Mouse (Mus musculus) neural tube, embryonic 15.5 days (tissue): Measurements from ENCODE around the gene Rbp4. TPM values are rescaled to one million over a fixed set of nuclear protein-coding genes. Genes with fewer than 3 reads are reported as not detected.

Experiments
- ATAC-seq: fragments of 200-750 bp; cut with Nextera tagmentation; 2 replicates; pipeline ENCODE4 v1.8.0; 2017; ENCODE audit warnings: mild to moderate bottlenecking, moderate TSS enrichment, moderate library complexity; ENCODE audit not compliant: low FRiP score
- H3K27ac ChIP-seq: fragments of 300-500 bp; sonication (generic); replicated peaks from 2 replicates; pipeline ENCODE4 v1.5.1; 2015; ENCODE audit warnings: mild to moderate bottlenecking, inconsistent platforms
- H3K27me3 ChIP-seq: fragments of 300-500 bp; sonication (generic); replicated peaks from 2 replicates; pipeline ENCODE4 v1.6.1; 2015; ENCODE audit warnings: inconsistent platforms
- H3K36me3 ChIP-seq: fragments of 300-500 bp; sonication (generic); 2 replicates; pipeline ENCODE4 v1.6.1; 2015; ENCODE audit warnings: inconsistent platforms
- H3K4me1 ChIP-seq: fragments of 300-500 bp; sonication (generic); 2 replicates; pipeline ENCODE4 v1.6.1; 2015; ENCODE audit warnings: inconsistent platforms
- H3K4me2 ChIP-seq: fragments of 300-500 bp; sonication (generic); 2 replicates; pipeline ENCODE4 v1.6.1; 2015; ENCODE audit warnings: inconsistent platforms, mild to moderate bottlenecking, moderate library complexity
- H3K4me3 ChIP-seq: fragments of 300-500 bp; sonication (generic); replicated peaks from 2 replicates; pipeline ENCODE4 v1.5.1; 2015; ENCODE audit warnings: mild to moderate bottlenecking, inconsistent platforms
- H3K9ac ChIP-seq: fragments of 300-500 bp; sonication (generic); replicated peaks from 2 replicates; pipeline ENCODE4 v1.6.1; 2015; ENCODE audit warnings: mild to moderate bottlenecking, inconsistent platforms
- H3K9me3 ChIP-seq: fragments of 300-500 bp; sonication (generic); replicated peaks from 2 replicates; pipeline ENCODE4 v1.6.1; 2016; ENCODE audit warnings: inconsistent platforms
- WGBS: fragments of 180-500 bp; shearing (Covaris S2); methylation state at CpG from one replicate; pipeline ENCODE4 v1.1.7; 2015; ENCODE audit warnings: mixed read lengths; 5-methylcytosine and 5-hydroxymethylcytosine counted together
- polyA plus RNA-seq: library from polyadenylated mRNA; unstranded; fragments of >200 nt; fragmentation: Nextera tagmentation; extraction: Ambion mirVana; gene quantifications from 2 replicates; pipeline ENCODE4 v1.2.1, GENCODE M21; 2015

The Rbp4 gene
- polyA plus RNA-seq, 1 experiment from 2014 or later: 6.3 TPM

DNA sequence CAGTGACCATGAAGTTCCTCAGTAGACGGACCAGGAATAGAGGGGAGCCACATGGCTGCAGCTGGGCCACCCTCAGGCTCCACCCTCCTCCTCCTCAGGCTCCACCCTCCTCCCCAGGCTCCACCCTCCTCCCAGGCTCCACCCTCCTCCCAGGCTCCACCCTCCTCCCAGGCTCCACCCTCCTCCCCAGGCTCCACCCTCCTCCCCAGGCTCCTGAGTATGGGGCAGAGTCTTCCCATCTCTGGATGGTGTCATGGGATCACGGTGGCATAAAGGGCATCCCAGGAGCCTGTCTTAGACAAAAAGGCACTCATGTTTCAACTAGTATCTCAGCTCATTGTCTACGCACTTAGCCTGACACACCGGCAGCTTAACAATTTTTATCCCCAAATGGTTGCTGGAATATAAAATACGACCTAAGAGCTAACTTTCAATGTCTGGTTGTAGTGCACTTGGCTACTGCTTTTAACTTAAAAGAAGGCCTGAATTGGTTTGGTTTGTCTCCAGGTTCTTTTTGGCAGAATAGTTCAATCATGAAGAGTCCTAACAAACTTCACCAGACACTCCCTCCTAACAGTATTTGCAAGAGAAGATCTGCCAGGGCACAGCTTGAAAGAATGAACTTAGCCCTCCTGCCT lies 4.8 kb downstream of the Rbp4 start:
- no peak for ATAC-seq
- Histone ChIP-seq H3K9ac (no peak overlapping the region), H3K4me2 (no peak overlapping the region), H3K9me3 (no peaks in the 10 kb centered on the region), H3K36me3 (no peaks in the 10 kb centered on the region), H3K27me3 (peaks cover 29% of the 10 kb centered on the region), H3K27ac (no peak overlapping the region), H3K4me3 (no peak overlapping the region), H3K4me1 (peaks cover 10% of the 10 kb centered on the region)
- 82% methylated on average over 5 of the region's 5 CpGs for WGBS

DNA sequence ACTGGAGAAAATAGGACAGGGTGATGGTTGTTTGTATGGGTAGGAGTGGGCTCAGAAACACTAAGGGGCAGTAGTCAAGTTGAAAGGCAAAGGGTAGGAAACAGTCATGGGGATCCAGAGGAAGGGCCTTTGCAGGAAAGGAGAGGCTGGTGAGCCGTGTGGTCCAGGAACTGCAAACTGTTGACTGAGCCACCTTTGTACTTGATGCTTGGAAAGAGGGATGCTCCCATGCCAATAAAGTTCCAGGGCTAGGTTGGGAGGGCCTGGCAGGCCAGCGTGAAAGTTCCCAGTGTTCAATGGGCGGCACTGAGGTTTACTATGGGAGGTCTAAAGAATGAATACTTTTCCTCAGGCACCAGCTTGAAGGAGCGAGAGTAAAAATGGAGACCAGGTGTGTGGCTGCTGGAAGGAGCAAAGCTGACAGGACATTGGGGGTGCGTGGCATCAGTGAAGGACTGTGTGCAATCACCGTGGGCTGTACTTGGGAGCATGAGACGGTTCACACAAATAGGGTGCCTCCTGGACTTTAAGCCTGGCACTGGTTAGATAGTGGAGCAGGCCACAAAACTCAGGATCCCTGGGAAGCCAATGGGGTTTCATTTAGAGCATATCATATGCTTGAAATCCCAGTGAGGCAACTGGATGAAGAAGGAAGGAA lies 10.1 kb downstream of the Rbp4 start:
- Histone ChIP-seq H3K9me3 (no peaks in the 10 kb centered on the region), H3K27me3 (no peaks in the 10 kb centered on the region), H3K36me3 (no peaks in the 10 kb centered on the region), H3K4me2 (no peak overlapping the region), H3K27ac (no peak overlapping the region), H3K4me3 (no peak overlapping the region), H3K4me1 (no peaks in the 10 kb centered on the region), H3K9ac (no peak overlapping the region)
- WGBS: 93% methylated on average over 7 of the region's 7 CpGs
- no peak for ATAC-seq

DNA sequence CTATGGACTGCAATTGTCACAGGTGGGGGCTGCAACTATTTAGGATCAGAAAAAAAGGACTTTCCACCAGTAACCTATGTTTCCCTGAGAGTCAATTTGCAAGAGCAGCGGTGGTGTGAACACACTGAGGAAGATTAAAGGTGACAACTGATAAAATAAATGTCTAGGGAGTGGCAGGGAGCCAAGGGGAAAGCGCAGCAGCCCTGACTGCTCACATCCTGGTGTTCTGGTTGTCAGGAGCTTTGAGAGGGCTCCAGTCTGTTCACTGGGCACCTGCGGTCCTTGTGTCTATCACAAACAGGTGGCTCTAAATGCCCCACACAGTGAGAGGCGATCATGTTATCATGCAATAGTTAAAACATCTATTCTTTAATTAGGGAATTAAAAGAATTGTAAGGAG lies 12.5 kb downstream of the Rbp4 start:
- H3K4me3 ChIP-seq: no peak overlapping the region
- no peak for ATAC-seq
- no peaks in the 10 kb centered on the region for H3K4me1 ChIP-seq
- 52% methylated on average over 4 of the region's 4 CpGs for WGBS
- H3K4me2 ChIP-seq: no peak overlapping the region
- no peak overlapping the region for H3K9ac ChIP-seq
- no peaks in the 10 kb centered on the region for H3K27me3 ChIP-seq
- H3K36me3 ChIP-seq: no peaks in the 10 kb centered on the region
- no peaks in the 10 kb centered on the region for H3K9me3 ChIP-seq
- no peak overlapping the region for H3K27ac ChIP-seq

DNA sequence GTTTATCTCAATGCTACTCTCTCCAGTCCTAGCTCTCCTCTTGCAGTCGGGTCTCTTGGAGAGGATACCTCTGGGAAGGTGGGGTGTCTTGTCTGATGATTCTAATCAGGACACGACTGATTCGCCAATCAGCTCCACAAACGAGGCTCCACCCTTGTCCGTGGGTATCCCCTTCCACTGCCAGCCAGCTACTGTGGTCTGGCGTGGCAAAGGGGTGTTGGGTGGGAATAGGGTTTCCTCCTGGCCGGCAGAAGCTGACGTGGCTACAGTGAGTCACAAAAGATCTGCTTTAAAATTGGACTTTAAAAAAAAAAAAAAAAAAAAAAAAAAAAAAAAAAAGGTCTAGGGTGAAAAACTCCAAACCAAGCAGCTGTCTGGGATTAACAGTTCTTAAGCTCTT lies 14.0 kb downstream of the Rbp4 start:
- Histone ChIP-seq H3K9me3 (no peaks in the 10 kb centered on the region), H3K27me3 (no peaks in the 10 kb centered on the region), H3K36me3 (no peaks in the 10 kb centered on the region), H3K4me3 (no peak overlapping the region), H3K4me1 (no peaks in the 10 kb centered on the region), H3K9ac (no peak overlapping the region), H3K27ac (no peak overlapping the region), H3K4me2 (no peak overlapping the region)
- no peak for ATAC-seq
- WGBS: 87% methylated on average over 8 of the region's 8 CpGs

DNA sequence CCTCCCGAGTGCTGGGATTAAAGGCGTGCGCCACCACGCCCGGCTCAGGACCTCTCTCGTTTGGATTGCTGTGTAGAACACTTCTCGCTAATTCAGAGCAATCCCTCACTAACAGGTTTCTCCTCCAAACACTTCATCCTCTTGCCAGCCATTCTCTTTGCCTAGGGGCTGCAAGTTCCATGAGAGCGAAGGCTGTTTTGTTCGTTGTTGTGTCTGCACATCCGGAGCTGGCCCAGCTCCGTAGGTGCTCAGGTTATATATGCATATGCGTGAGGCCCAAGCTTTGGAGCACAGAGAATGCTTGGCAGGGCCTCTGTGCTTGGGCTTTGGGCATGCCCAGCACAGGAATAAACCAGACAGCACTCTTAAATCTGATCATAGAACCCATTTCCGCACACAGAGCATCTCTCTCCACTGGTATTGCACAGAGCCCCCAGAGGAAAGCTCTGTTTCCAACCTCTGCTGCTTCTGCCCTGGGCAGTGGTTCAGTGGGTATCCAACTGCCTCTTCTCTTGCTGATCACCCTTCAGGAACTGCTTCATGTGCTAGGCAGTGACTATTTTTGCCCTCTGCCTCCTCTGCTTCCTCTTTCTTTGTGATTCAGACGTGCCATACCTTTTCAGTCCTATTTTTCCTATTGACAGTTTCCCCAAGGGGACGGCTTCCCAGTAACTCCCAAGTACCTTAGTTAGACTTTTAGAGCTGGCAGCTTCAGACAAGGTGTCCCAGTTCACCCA lies 15.4 kb downstream of the Rbp4 start:
- H3K36me3 ChIP-seq: no peaks in the 10 kb centered on the region
- WGBS: 92% methylated on average over 15 of the region's 15 CpGs
- no peak overlapping the region for H3K27ac ChIP-seq
- no peaks in the 10 kb centered on the region for H3K4me1 ChIP-seq
- no peak overlapping the region for H3K4me3 ChIP-seq
- no peak for ATAC-seq
- no peak overlapping the region for H3K4me2 ChIP-seq
- no peaks in the 10 kb centered on the region for H3K27me3 ChIP-seq
- H3K9ac ChIP-seq: no peak overlapping the region
- no peaks in the 10 kb centered on the region for H3K9me3 ChIP-seq

DNA sequence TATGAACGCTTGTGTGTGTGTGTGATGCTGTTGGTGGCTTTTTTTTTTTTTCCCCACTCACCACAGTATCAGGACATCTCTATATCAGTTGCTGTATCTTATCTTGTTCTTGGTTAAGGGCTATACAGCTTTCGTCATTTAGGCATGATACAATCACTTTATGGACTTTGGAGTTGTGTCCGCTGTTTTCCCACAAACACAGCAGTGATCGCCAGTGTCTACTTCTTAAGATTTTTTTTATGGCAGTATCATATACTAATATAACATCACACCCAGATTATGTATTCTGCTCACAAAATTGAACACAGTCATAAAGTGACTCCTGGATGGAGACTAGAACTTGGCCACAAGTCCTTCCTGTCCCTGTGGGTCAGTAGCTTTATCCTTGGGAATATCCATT lies 17.2 kb downstream of the Rbp4 start:
- no peak overlapping the region for H3K4me3 ChIP-seq
- H3K4me1 ChIP-seq: no peaks in the 10 kb centered on the region
- H3K27ac ChIP-seq: no peak overlapping the region
- WGBS: 91% methylated on average over 4 of the region's 4 CpGs
- no peak for ATAC-seq
- H3K36me3 ChIP-seq: no peaks in the 10 kb centered on the region
- no peaks in the 10 kb centered on the region for H3K9me3 ChIP-seq
- no peak overlapping the region for H3K4me2 ChIP-seq
- no peak overlapping the region for H3K9ac ChIP-seq
- H3K27me3 ChIP-seq: no peaks in the 10 kb centered on the region

DNA sequence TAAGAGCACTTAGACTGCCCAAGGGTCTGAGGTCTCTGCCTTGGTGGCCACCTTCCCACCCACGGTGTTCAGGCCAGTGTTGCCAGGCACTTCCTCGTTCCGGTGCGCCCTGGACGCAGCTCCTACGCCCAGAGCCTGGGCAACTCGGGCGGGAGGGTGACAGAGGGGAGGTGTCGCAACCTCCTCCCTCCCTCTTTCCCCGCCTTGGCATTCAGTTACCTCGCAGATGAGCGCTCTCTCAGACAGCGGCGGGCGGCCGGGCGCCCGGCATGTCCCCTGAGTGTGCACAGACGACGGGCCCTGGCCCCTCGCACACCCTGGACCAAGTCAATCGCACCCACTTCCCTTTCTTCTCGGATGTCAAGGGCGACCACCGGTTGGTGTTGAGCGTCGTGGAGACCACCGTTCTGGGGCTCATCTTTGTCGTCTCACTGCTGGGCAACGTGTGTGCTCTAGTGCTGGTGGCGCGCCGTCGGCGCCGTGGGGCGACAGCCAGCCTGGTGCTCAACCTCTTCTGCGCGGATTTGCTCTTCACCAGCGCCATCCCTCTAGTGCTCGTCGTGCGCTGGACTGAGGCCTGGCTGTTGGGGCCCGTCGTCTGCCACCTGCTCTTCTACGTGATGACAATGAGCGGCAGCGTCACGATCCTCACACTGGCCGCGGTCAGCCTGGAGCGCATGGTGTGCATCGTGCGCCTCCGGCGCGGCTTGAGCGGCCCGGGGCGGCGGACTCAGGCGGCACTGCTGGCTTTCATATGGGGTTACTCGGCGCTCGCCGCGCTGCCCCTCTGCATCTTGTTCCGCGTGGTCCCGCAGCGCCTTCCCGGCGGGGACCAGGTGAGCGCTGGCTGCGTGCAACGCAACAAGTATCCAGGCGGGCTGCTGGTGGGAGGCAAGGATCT lies 28.0 kb downstream of the Rbp4 start, which contains the start of gene Ffar4:
Gene Ffar4, plus strand, starts transcription at position 214 of the 901 bp plus-strand sequence.
- H3K9me3 ChIP-seq: no peaks in the 10 kb centered on the region
- no peaks in the 10 kb centered on the region for H3K36me3 ChIP-seq
- peak; percentile 43; the same call in 1 of the 2 replicates for ATAC-seq
- H3K27me3 ChIP-seq: peaks cover 40% of the 10 kb centered on the region
- H3K27ac ChIP-seq: no peak within 1 kb of the TSS
- peak within 1 kb of the TSS; percentile 39 for H3K4me3 ChIP-seq
- H3K4me2 ChIP-seq: peak within 1 kb of the TSS; percentile 74
- under 1% methylated on average over 77 of the region's 77 CpGs for WGBS
- H3K9ac ChIP-seq: peak within 1 kb of the TSS; percentile 18; the same call in 1 of the 2 replicates
- H3K4me1 ChIP-seq: peaks cover 12% of the 10 kb centered on the region

DNA sequence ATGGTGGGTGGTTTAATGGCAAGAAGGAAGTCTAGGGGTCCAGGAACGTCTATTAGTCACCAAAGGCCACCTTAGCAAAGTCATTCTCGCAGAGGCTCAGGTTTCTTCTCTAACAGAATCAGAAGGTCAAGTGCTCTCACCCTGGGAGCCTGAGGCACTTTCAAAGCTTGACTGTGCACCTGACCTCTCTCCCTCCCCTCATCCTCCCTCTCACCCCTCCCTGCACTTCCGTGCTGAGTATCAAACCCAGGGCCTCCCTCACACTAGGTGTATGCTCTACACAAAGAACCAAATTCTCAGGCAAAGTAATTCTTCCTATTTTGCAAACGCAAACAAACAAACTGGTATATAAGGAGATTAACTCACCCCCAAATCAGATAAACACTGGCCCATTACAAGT lies 28.9 kb downstream of the Rbp4 start:
- no peaks in the 10 kb centered on the region for H3K36me3 ChIP-seq
- ATAC-seq: no peak
- H3K9me3 ChIP-seq: no peaks in the 10 kb centered on the region
- no peak overlapping the region for H3K4me3 ChIP-seq
- H3K9ac ChIP-seq: no peak overlapping the region
- 18% methylated on average over 4 of the region's 4 CpGs for WGBS
- H3K4me1 ChIP-seq: peaks cover 12% of the 10 kb centered on the region
- peaks cover 40% of the 10 kb centered on the region for H3K27me3 ChIP-seq
- H3K27ac ChIP-seq: no peak overlapping the region
- H3K4me2 ChIP-seq: no peak overlapping the region

DNA sequence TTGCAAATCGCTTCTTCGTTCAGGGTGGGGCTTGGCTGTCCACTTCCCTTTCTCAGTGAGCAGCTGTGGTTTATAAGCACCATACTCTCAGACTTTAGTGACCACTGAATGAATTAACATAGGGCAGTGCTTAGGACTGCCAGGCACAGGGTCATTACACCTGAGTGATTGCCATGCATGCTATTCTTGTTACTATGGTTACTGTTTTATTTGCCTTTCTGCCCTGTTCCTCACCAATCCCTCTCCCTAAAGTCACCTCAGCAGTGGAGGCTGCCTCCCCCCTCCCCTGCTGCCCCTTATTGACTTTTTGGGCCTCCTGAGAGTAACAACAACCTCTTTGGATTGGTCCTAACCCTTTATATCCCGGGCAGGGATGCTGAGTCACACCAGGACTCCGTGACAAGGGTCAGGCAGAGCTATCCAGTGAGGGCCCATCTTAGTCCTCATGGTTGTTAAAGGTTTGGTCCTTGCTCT lies 33.5 kb downstream of the Rbp4 start:
- Histone ChIP-seq H3K4me2 (no peak overlapping the region), H3K4me1 (peaks cover 9% of the 10 kb centered on the region), H3K9ac (no peak overlapping the region), H3K27ac (no peak overlapping the region), H3K9me3 (no peaks in the 10 kb centered on the region), H3K4me3 (no peak overlapping the region), H3K36me3 (no peaks in the 10 kb centered on the region), H3K27me3 (peaks cover 12% of the 10 kb centered on the region)
- 15% methylated on average over 4 of the region's 4 CpGs for WGBS
- no peak for ATAC-seq

DNA sequence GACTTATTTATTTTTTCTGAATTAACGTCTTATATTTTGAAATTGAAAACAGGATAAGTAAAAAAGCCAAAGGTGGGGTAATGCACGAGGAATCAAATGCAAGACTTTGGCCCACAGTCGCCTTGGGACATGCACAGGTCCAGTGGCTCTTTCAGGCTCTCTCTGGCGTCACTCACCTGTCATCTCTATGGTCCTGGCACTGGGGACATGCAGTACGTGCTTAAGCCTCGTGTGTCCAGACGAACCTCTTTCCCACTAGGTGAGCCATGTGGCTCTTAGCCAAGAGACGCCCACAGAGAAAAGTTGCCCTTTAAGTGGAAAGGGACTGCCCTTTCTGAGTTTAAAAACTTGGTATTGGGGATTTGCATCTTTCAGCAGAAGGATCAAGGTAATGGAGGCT lies 35.7 kb downstream of the Rbp4 start:
- no peak overlapping the region for H3K27ac ChIP-seq
- no peaks in the 10 kb centered on the region for H3K36me3 ChIP-seq
- no peaks in the 10 kb centered on the region for H3K9me3 ChIP-seq
- H3K4me2 ChIP-seq: no peak overlapping the region
- no peaks in the 10 kb centered on the region for H3K27me3 ChIP-seq
- ATAC-seq: no peak
- no peak overlapping the region for H3K9ac ChIP-seq
- no peak overlapping the region for H3K4me3 ChIP-seq
- WGBS: 88% methylated on average over 8 of the region's 8 CpGs
- H3K4me1 ChIP-seq: peaks cover 9% of the 10 kb centered on the region

DNA sequence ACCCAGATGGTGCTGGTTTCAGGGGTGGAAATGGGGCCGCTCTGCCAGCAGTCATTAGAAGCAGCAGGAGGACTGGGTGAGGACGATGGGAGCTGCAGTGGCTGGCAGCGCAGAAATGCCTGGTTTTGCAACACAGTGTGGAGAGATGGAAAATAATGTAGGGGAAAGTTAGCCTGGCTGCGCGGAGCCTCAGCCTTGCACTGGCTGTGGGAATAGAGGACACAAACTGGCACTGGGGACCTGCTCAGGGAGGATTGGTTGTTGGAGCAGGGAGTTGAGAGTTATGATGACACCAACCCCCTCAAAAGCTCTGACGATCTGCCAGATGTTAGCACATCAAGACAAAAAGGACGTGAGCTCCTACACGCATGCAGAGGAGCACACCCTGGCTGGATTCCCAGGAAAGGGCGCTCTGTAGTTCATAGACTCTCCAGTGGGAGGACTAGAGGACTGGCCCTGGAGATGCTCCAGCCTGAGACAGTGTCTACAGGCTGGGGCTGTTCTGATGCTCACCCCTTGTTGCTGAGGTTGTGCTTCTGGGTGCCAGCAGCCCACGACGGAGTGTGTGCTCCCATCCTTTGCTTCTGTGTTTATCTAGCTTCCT lies 38.0 kb downstream of the Rbp4 start:
- Histone ChIP-seq H3K9me3 (no peaks in the 10 kb centered on the region), H3K4me2 (peak overlapping the region; percentile 25), H3K9ac (no peak overlapping the region)

More for the DNA sequence above, 38.0 kb downstream of the Rbp4 start:
- no peaks in the 10 kb centered on the region for H3K27me3 ChIP-seq
- no peak overlapping the region for H3K27ac ChIP-seq
- WGBS: 53% methylated on average over 11 of the region's 11 CpGs
- peaks cover 9% of the 10 kb centered on the region for H3K4me1 ChIP-seq
- H3K4me3 ChIP-seq: no peak overlapping the region
- H3K36me3 ChIP-seq: no peaks in the 10 kb centered on the region
- ATAC-seq: peak; percentile 89
